Mouse (Mus musculus) gastrocnemius, adult 2 months (tissue): ENCODE data around the gene Shank3. TPM values are rescaled to one million over a fixed set of nuclear protein-coding genes. Genes with fewer than 3 reads are reported as not detected.

Experiments used
- DNase-seq: peaks from one replicate; pipeline ENCODE4 v3.0.0; 2022
- H3K27ac ChIP-seq: fragments of 200-600 bp; 2 replicates; pipeline ENCODE4 v1.8.1; 2022; ENCODE audit warnings: mild to moderate bottlenecking
- H3K4me3 ChIP-seq: fragments of 200-600 bp; 2 replicates; pipeline ENCODE4 v1.8.1; 2022; ENCODE audit warnings: mild to moderate bottlenecking, moderate library complexity
- CTCF ChIP-seq: fragments of 200-600 bp; IDR thresholded peaks from 2 replicates; pipeline ENCODE4 v1.8.1; 2022; ENCODE audit warnings: antibody characterized with exemption, mild to moderate bottlenecking, moderate library complexity
- intact Hi-C: fragments of 180-260 bp; cut with DNase I; formaldehyde crosslinking; loops from one replicate; pipeline ENCODE4 v1.15.1; 2025
- total RNA-seq, 2 experiments: library from RNA; stranded (reverse); gene quantifications; 2 replicates each; pipeline ENCODE4 v1.2.3; 2021

The Shank3 gene
- total RNA-seq, 2 experiments from 2014 or later = 12.2 to 20.4 TPM

- Histone ChIP-seq H3K27ac (no peak overlapping the region), H3K4me3 (no peak overlapping the region)
- DNase-seq = peak; percentile 51
- TF ChIP-seq CTCF = no peak; the same call in 1 of the 2 replicates
- intact Hi-C loops = loop anchor here (10.0 kb wide), 1 partner anchor 176 kb away; the partner anchor contains the start of genes Lmf2 and Ncaph2
These were observed 30.9 kb downstream of the Shank3 start for GRCm38 (mm10) chr15:89530336-89530735.

- TF ChIP-seq CTCF = no peak
- intact Hi-C loops = loop anchor here (10.0 kb wide), 1 partner anchor 177 kb away; the partner anchor contains the start of genes Lmf2 and Ncaph2
- DNase-seq = no peak
These were observed 32.0 kb downstream of the Shank3 start for GRCm38 (mm10) chr15:89531399-89531798.

GRCm38 (mm10) chr15:89532026-89532923 is 32.9 kb downstream of the Shank3 start:
- intact Hi-C loops = loop anchor here (10.0 kb wide), 1 partner anchor 177 kb away; the partner anchor contains the start of genes Lmf2 and Ncaph2
- TF ChIP-seq CTCF = no peak
- Histone ChIP-seq H3K27ac (no peak overlapping the region), H3K4me3 (no peak overlapping the region)
- no peak for DNase-seq

More at GRCm38 (mm10) chr15:89531399-89531798, 32.0 kb downstream of the Shank3 start:
- no peak overlapping the region for H3K4me3 ChIP-seq
- H3K27ac ChIP-seq = no peak overlapping the region

DNA sequence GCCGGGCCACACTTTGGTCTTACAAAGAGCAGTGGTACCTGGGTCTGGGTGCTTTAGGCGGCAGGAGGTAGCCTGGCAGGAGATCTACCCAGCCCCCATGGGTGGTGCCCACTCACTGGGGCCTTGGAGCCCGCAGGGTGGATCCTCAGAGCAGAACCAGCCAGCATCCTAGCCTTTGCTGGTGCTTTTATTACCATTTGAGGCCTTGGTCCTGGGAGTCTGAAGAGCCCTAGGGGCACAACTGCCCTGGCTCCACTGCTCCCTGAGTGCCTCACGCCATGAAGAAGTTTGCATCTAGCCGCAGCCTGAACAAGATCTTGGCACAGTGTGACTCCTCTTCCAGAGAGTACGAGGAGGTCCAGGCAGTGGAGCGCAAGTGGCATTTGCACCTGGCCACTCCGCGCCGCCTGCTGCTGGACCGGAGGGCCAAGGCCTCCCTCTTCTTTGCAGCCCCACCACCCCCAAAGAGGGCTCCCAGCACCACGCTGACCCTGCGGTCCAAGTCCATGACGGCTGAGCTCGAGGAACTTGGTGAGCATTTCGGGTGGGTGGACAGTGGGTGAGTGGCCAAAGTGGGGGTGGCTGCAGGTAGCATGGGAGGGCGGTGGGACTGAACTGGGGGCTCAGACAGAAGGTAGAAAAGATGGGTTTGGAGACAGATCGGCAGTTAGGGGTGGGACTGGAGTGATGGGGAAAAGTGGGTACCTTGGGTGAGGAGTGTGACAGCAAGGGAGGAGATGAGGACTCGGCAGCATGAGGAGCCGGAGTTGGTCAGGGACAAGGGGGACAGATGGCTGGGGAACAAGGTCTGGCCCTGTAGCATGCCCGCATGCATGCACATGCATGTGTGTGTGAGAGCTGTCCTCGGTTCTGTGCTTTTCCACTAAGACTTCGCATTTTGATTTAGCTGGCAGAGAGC is 33.8 kb downstream of the Shank3 start:
- no peak for DNase-seq
- intact Hi-C loops = loop anchor here (10.0 kb wide), 1 partner anchor 178 kb away; the partner anchor contains the start of genes Lmf2 and Ncaph2
- TF ChIP-seq CTCF = no peak
- Histone ChIP-seq H3K4me3 (no peak overlapping the region), H3K27ac (no peak overlapping the region)

DNA sequence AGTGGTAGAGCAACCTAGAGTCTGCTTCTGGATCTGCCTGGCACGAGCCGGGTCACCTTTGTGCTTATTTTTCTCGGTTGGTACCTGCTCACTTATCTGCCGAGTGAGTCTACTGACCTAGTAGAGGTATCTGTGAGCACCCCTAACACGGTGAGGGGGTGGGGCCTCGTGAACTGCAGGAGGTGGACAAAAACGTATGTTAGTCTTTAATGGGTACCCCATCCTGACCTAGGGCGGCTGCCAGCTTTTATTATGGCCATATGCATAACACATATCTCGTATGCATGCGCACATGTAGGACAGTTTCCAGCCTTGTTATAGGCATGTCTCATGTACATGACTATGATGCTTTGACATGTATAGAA is 34.4 kb downstream of the Shank3 start:
- Histone ChIP-seq H3K27ac (no peak overlapping the region), H3K4me3 (no peak overlapping the region)
- intact Hi-C loops = loop anchor here (10.0 kb wide), 1 partner anchor 179 kb away; the partner anchor contains the start of genes Lmf2 and Ncaph2
- no peak for DNase-seq
- no peak for TF ChIP-seq CTCF

DNA sequence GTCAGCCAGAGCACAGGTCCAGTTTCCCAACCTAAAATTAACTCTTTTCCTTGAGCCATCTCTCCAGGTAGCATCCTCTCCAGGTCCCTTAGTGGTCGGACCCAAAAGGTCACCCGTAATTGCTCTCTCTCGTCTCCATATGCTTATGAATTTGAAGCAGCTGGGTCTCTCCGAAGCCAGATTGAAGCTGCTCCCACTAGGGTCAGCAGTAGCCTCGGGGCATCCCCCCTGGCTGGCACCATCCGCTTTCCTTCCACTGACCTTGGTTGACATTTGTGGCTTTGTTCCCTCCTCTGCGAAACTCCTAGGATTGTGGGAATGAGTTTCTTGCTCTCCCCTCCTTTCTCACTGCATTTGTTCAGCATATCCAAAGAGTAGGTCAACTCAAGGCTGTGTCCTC is 44.7 kb downstream of the Shank3 start:
- Histone ChIP-seq H3K4me3 (no peak overlapping the region), H3K27ac (no peak overlapping the region)
- intact Hi-C loops = no loop called here
- DNase-seq = no peak
- no peak for TF ChIP-seq CTCF

- no peak for TF ChIP-seq CTCF
- H3K4me3 ChIP-seq = peak overlapping the region; percentile 43; the same call in 1 of the 2 replicates
- intact Hi-C loops = no loop called here
These were observed 47.9 kb downstream of the Shank3 start for GRCm38 (mm10) chr15:89547321-89547720.

DNA sequence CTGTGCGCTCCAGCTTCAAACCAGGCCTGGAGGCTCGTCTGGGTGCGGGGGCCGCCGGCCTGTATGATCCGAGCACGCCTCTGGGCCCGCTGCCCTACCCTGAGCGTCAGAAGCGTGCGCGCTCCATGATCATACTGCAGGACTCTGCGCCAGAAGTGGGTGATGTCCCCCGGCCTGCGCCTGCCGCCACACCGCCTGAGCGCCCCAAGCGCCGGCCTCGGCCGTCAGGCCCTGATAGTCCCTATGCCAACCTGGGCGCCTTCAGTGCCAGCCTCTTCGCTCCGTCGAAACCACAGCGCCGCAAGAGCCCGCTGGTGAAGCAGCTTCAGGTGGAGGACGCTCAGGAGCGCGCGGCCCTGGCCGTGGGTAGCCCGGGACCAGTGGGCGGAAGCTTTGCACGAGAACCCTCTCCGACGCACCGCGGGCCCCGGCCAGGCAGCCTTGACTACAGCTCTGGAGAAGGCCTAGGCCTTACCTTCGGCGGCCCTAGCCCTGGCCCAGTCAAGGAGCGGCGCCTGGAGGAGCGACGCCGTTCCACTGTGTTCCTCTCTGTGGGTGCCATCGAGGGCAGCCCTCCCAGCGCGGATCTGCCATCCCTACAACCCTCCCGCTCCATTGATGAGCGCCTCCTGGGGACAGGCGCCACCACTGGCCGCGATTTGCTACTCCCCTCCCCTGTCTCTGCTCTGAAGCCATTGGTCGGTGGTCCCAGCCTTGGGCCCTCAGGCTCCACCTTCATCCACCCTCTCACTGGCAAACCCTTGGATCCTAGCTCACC is 48.6 kb downstream of the Shank3 start:
- intact Hi-C loops = no loop called here
- H3K27ac ChIP-seq = no peak overlapping the region
- peak overlapping the region; percentile 43 for H3K4me3 ChIP-seq
- TF ChIP-seq CTCF = no peak
- no peak for DNase-seq

More at GRCm38 (mm10) chr15:89547321-89547720, 47.9 kb downstream of the Shank3 start:
- no peak for DNase-seq
- H3K27ac ChIP-seq = no peak overlapping the region

DNA sequence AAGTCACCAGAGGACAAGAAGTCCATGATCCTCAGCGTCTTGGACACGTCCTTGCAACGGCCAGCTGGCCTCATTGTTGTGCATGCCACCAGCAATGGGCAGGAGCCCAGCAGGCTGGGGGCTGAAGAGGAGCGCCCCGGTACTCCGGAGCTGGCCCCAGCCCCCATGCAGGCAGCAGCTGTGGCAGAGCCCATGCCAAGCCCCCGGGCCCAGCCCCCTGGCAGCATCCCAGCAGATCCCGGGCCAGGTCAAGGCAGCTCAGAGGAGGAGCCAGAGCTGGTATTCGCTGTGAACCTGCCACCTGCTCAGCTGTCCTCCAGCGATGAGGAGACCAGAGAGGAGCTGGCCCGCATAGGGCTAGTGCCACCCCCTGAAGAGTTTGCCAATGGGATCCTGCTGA is 49.4 kb downstream of the Shank3 start:
- no peak overlapping the region for H3K27ac ChIP-seq
- intact Hi-C loops = no loop called here
- no peak for TF ChIP-seq CTCF
- peak overlapping the region; percentile 43 for H3K4me3 ChIP-seq
- peak; percentile 49 for DNase-seq

- DNase-seq = no peak
- no peak overlapping the region for H3K27ac ChIP-seq
- intact Hi-C loops = no loop called here
- no peak for TF ChIP-seq CTCF
- no peak overlapping the region for H3K4me3 ChIP-seq
These were observed 51.1 kb downstream of the Shank3 start for GRCm38 (mm10) chr15:89550506-89550905.

GRCm38 (mm10) chr15:89551733-89552132 is 52.3 kb downstream of the Shank3 start:
- intact Hi-C loops = no loop called here
- no peak for DNase-seq
- H3K4me3 ChIP-seq = no peak overlapping the region
- no peak for TF ChIP-seq CTCF
- H3K27ac ChIP-seq = no peak overlapping the region

DNA sequence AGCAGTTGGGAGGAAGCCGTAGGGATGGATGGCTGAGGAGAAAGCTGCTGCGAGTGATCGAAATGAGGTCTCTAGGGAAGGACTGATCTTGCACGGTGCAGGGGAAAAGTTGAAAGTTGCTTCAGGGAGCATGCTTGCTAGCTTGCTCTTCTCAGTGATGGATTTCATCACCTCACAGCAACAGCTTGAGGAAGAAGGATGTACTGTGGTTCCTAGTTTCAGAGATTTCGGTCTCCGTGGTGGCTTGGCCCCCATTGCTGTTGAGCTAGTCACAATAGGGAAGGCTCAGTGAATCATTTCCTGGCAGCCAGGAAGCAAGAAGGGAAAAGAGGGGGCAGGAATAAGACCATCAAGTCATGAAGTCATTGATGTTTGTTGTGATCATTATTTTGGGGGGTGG is 56.2 kb downstream of the Shank3 start:
- DNase-seq = no peak

More for the DNA sequence above, 56.2 kb downstream of the Shank3 start:
- no peak overlapping the region for H3K27ac ChIP-seq
- intact Hi-C loops = no loop called here
- no peak overlapping the region for H3K4me3 ChIP-seq
- no peak for TF ChIP-seq CTCF
